Mouse (Mus musculus): ENCODE data around the gene Selenok. TPM values are rescaled to one million over a fixed set of nuclear protein-coding genes. Genes with fewer than 3 reads are reported as not detected.

Selenok gene
- polyA plus RNA-seq, 1 experiment from 2014 or later: 239 TPM

DNA sequence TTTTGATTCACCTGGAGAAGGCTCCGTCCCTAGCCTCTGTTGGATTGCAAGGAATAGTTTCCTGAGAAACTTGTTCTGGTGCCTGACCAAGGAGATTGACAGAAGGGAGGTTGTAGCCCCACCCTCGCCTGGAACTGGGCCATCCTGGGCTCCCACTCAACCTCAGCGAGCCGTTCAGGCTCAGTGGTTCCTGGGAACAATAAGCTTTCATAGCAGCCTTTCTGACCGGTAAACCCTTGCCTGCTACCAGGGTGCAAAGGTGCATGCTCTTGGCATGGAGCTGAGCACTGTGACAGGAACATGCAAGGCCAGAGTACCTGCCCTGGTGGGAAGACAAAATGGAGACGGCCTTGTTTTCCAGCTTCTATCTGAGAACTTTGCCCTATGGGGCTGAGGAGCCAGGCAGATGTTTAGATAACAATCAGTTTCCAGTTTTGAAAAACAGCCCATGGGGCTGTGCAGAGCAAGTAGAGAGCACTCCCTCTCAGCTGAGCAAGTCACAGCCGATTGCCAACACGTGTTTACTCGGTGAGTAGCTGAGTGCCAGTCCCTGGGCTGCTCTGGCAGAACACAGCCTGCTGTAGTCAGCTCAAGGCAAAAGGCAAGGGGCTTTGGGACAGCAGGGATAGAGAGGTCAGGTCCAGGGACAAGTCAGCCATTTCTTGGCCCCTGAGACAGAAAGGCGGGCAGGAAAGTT, 41.9 kb downstream of the Selenok start:
- ATAC-seq: peak; percentile 56
- peak overlapping the region; percentile 42; the same call in 1 of the 2 replicates for H3K9ac ChIP-seq (ENCODE audit: low read depth, low read length)

DNA sequence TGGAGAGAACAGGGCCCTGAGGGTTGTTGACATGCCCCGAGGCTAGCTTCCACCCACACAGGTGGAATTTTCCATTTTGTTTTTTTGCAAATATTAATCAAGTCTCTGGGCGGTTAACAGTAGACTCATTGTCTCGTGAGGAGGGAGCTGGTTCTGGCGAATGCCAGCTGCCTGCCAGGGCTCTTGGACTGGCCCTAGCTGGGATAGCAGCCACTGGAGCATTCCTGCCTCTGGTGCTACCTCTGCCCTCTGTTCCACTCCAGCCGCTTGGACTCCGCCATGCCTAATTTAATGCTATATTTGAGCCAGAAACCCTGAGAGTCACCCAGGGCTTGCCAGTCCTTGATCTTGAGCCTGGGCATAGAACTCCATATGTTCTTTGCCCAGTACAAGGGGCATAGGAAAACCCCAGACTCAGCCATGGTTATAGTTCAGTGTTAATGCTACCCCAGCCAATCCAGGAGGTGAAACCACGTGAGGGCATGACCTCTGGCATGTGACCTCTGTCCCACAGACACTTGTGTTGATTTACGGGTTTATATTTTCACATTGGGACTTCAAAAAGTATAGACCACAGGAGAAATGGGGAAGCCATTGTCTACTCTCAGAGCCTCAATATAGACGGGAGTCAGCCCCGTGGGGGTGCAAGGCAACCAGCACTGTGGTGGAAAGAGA, 43.9 kb downstream of the Selenok start:
- H3K36me3 ChIP-seq (ENCODE audit: control insufficient read depth, insufficient read depth, low read length): no peaks in the 10 kb centered on the region
- ATAC-seq: no peak
- 78% methylated on average over 10 of the region's 10 CpGs for whole genome bisulfite sequencing
- peaks cover 17% of the 10 kb centered on the region for H3K4me1 ChIP-seq (ENCODE audit: control insufficient read depth, insufficient read depth, low read length)
- H3K4me3 ChIP-seq (ENCODE audit: low read length): no peak overlapping the region
- no peak overlapping the region for H3K9ac ChIP-seq (ENCODE audit: low read depth, low read length)
- H3K27me3 ChIP-seq (replicated peaks; ENCODE audit: control insufficient read depth, insufficient read depth, low read length): peaks cover 5% of the 10 kb centered on the region; the same call in 1 of the 2 replicates
- H3K27ac ChIP-seq (ENCODE audit: low read length): no peak overlapping the region
- H3K4me2 ChIP-seq (ENCODE audit: low read depth, low read length): no peak overlapping the region
- no peaks in the 10 kb centered on the region for H3K9me3 ChIP-seq (ENCODE audit: control insufficient read depth, low read length)

More for the DNA sequence above, 41.9 kb downstream of the Selenok start:
- no peaks in the 10 kb centered on the region for H3K9me3 ChIP-seq (ENCODE audit: control insufficient read depth, low read length)
- peaks cover 5% of the 10 kb centered on the region; the same call in 1 of the 2 replicates for H3K27me3 ChIP-seq (replicated peaks; ENCODE audit: control insufficient read depth, insufficient read depth, low read length)
- no peak overlapping the region for H3K4me3 ChIP-seq (ENCODE audit: low read length)
- H3K4me1 ChIP-seq (ENCODE audit: control insufficient read depth, insufficient read depth, low read length): peaks cover 17% of the 10 kb centered on the region
- WGBS: 61% methylated on average over 10 of the region's 10 CpGs
- no peaks in the 10 kb centered on the region for H3K36me3 ChIP-seq (ENCODE audit: control insufficient read depth, insufficient read depth, low read length)
- H3K4me2 ChIP-seq (ENCODE audit: low read depth, low read length): peak overlapping the region; percentile 68
- 0 out of 2 replicates have a peak overlapping the region, but pooled peaks have one; percentile 13 for H3K27ac ChIP-seq (ENCODE audit: low read length)

DNA sequence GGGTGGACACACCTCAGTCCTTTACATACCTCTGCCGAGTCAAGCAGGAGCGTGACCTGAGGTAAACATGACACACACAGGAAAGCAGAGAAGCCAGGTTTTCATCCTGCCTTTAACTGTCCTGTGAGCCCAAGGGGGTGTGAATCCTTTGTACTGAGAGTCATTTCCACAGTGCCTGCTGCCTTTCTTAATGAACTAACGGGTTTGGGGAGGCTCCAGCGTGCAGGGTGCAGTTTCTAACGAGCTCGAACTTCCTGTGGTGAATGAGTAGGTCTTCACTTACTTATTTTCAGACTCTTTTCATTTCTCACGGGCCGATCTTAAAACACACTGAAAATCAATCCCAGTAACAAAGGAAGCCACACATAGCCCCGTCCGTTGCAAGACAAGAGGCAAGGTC, 46.4 kb downstream of the Selenok start:
- Histone ChIP-seq H3K4me1 (ENCODE audit: control insufficient read depth, insufficient read depth, low read length) (peaks cover 7% of the 10 kb centered on the region; the same call in 1 of the 2 replicates), H3K36me3 (ENCODE audit: control insufficient read depth, insufficient read depth, low read length) (no peaks in the 10 kb centered on the region), H3K9ac (ENCODE audit: low read depth, low read length) (no peak overlapping the region), H3K4me3 (ENCODE audit: low read length) (no peak overlapping the region), H3K4me2 (ENCODE audit: low read depth, low read length) (no peak overlapping the region), H3K9me3 (ENCODE audit: control insufficient read depth, low read length) (no peaks in the 10 kb centered on the region), H3K27me3 (replicated peaks; ENCODE audit: control insufficient read depth, insufficient read depth, low read length) (no peaks in the 10 kb centered on the region), H3K27ac (ENCODE audit: low read length) (no peak overlapping the region)
- ATAC-seq: no peak
- WGBS: 66% methylated on average over 10 of the region's 10 CpGs

DNA sequence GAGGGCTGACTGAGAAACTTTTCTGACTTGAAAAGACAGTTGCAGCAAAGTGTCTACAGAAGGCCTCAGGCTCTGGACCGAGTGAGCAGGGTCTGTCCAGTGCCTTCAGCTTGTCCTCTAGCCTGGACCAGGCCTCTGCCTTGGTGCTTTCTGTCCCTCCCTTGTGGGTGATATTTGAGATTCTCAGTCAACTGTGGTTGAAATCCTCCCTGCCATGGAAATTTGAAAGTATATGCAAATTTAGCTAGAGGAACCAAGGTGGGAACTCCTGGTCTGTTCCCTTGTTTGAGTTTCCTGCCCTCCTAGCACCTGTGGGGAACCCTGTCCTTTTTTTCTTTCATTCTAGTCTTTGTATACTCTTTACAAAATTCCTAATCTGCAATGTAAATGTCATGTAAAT, 46.9 kb downstream of the Selenok start:
- Histone ChIP-seq H3K4me3 (ENCODE audit: low read length) (no peak overlapping the region), H3K4me1 (ENCODE audit: control insufficient read depth, insufficient read depth, low read length) (peaks cover 4% of the 10 kb centered on the region; the same call in 1 of the 2 replicates), H3K27ac (ENCODE audit: low read length) (no peak overlapping the region), H3K4me2 (ENCODE audit: low read depth, low read length) (no peak overlapping the region), H3K27me3 (replicated peaks; ENCODE audit: control insufficient read depth, insufficient read depth, low read length) (no peaks in the 10 kb centered on the region), H3K9ac (ENCODE audit: low read depth, low read length) (no peak overlapping the region), H3K9me3 (ENCODE audit: control insufficient read depth, low read length) (no peaks in the 10 kb centered on the region), H3K36me3 (ENCODE audit: control insufficient read depth, insufficient read depth, low read length) (no peaks in the 10 kb centered on the region)
- 68% methylated on average over 1 of the region's 1 CpGs for WGBS
- no peak for ATAC-seq

DNA sequence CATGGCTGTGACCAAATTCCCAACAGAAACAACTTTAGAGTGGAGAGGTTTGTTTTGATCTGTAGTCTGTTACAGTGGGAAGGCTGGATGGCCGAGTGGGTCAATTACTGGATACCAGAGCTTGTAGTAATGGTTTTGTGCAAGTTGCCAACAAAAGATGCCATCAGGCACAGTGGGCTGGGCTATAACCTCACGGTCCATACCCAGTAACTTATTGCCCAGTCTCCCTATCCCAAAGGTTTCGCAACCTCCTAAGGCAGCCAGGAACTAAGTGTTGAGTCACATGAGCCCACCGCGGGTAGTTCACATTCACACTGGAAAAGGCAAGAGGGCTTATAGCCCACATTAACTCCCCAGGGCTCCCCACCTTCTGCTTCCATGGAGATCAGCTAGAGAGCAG, 48.6 kb downstream of the Selenok start:
- Histone ChIP-seq H3K27ac (ENCODE audit: low read length) (no peak overlapping the region), H3K4me3 (ENCODE audit: low read length) (no peak overlapping the region), H3K9ac (ENCODE audit: low read depth, low read length) (no peak overlapping the region), H3K9me3 (ENCODE audit: control insufficient read depth, low read length) (no peaks in the 10 kb centered on the region), H3K4me1 (ENCODE audit: control insufficient read depth, insufficient read depth, low read length) (no peaks in the 10 kb centered on the region), H3K27me3 (replicated peaks; ENCODE audit: control insufficient read depth, insufficient read depth, low read length) (no peaks in the 10 kb centered on the region), H3K36me3 (ENCODE audit: control insufficient read depth, insufficient read depth, low read length) (no peaks in the 10 kb centered on the region), H3K4me2 (ENCODE audit: low read depth, low read length) (no peak overlapping the region)
- WGBS: 84% methylated on average over 5 of the region's 5 CpGs
- ATAC-seq: no peak

DNA sequence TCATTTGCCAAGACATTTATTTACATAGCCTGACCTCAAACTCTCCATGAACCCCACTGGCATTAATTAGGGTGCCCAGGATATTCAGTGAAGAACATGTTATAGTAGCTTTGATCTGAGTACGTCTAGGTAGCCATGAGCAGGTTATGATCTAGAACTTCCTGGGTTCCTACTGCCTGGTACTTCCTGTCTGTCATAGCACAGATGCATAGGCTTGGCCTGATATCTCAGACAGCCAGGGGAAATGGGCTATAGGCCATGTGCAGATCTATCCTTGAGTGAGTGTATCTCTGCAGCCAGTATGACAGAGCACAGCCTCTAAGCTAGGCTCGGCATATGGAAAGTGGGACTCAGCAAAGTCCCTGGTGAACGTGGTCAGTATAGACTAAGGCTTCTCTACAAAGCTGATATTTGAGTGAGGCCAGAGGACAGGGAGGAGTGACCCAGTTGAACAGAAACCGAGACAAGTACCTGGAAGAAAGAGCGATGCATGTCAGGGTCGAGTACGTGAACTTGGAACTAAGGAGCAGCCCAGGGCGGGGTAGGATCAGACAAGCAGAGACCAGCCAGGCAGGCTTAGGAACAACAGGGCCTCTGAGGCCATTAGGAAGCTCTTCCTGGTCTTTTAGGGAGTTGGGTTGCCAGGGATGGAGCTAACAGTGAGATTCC, 49.8 kb downstream of the Selenok start:
- Histone ChIP-seq H3K4me1 (ENCODE audit: control insufficient read depth, insufficient read depth, low read length) (no peaks in the 10 kb centered on the region), H3K9ac (ENCODE audit: low read depth, low read length) (no peak overlapping the region), H3K36me3 (ENCODE audit: control insufficient read depth, insufficient read depth, low read length) (no peaks in the 10 kb centered on the region), H3K4me2 (ENCODE audit: low read depth, low read length) (no peak overlapping the region), H3K27me3 (replicated peaks; ENCODE audit: control insufficient read depth, insufficient read depth, low read length) (no peaks in the 10 kb centered on the region), H3K27ac (ENCODE audit: low read length) (0 out of 2 replicates have a peak overlapping the region, but pooled peaks have one; percentile 26), H3K9me3 (ENCODE audit: control insufficient read depth, low read length) (no peaks in the 10 kb centered on the region), H3K4me3 (ENCODE audit: low read length) (no peak overlapping the region)
- ATAC-seq: peak; percentile 80
- WGBS: 77% methylated on average over 8 of the region's 8 CpGs

DNA sequence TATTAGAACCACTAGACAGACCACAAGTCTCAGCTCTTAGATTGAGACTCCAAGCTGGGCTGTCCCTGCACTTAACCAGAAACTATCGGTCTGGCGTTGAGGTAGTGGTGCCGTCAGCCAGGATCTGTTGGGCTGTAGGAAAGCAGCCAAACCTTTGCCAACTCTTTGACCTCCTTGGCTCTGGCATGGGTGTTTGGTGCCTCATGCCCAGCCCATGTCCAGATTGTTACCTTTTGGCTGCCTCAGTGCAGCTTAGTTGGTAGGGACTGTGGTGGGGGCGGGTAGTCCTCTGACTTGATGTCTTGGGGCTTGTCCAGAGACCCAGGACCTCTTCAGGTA, 50.3 kb downstream of the Selenok start:
- no peaks in the 10 kb centered on the region for H3K9me3 ChIP-seq (ENCODE audit: control insufficient read depth, low read length)
- no peak for ATAC-seq
- H3K4me2 ChIP-seq (ENCODE audit: low read depth, low read length): no peak overlapping the region
- no peak overlapping the region for H3K9ac ChIP-seq (ENCODE audit: low read depth, low read length)
- H3K4me3 ChIP-seq (ENCODE audit: low read length): no peak overlapping the region
- H3K27ac ChIP-seq (ENCODE audit: low read length): no peak overlapping the region
- no peaks in the 10 kb centered on the region for H3K27me3 ChIP-seq (replicated peaks; ENCODE audit: control insufficient read depth, insufficient read depth, low read length)
- WGBS: 91% methylated on average over 4 of the region's 4 CpGs
- no peaks in the 10 kb centered on the region for H3K4me1 ChIP-seq (ENCODE audit: control insufficient read depth, insufficient read depth, low read length)
- no peaks in the 10 kb centered on the region for H3K36me3 ChIP-seq (ENCODE audit: control insufficient read depth, insufficient read depth, low read length)

DNA sequence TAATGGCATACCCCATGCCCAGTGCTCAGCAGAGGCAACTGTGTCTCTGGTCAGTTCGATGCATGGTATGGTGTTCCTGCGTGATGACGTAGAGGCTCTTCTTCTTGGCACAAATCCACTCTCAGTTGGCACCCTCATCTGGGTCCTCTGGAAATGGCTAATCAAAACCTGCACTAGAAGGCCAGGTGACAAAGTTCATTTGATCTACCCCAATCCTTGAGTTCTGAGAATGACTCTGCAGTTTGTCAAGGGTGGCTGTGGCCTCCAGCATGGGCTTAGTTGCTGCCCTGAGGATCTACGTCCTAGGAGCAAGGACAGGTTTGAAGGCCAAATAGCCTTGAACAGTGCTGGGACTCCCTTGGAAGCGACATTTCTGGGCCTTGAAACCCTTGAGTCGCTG, 50.7 kb downstream of the Selenok start:
- Histone ChIP-seq H3K9me3 (ENCODE audit: control insufficient read depth, low read length) (no peaks in the 10 kb centered on the region), H3K27me3 (replicated peaks; ENCODE audit: control insufficient read depth, insufficient read depth, low read length) (no peaks in the 10 kb centered on the region), H3K36me3 (ENCODE audit: control insufficient read depth, insufficient read depth, low read length) (no peaks in the 10 kb centered on the region), H3K27ac (ENCODE audit: low read length) (no peak overlapping the region), H3K4me3 (ENCODE audit: low read length) (no peak overlapping the region), H3K4me1 (ENCODE audit: control insufficient read depth, insufficient read depth, low read length) (no peaks in the 10 kb centered on the region), H3K9ac (ENCODE audit: low read depth, low read length) (no peak overlapping the region), H3K4me2 (ENCODE audit: low read depth, low read length) (no peak overlapping the region)
- WGBS: 89% methylated on average over 6 of the region's 6 CpGs
- no peak for ATAC-seq

DNA sequence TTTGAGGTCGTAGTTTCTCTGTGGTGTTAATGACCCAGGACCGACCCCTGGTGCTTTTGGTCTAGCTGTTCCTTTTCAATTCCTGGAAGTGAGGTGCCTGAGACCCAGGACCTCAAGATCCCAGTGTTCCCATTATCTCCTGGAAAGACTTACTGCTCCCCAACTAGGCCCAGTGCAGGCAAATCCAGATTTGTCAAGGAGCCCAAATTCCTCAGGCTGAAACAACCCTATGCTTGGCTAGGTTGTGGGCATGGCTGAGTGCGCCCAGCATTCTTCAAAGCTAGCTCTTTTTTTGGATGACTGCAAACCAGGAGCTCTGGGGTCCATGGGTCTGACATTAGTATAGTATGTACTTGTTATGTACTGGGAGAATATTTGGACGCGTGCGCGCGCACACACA, 51.3 kb downstream of the Selenok start:
- H3K27ac ChIP-seq (ENCODE audit: low read length): no peak overlapping the region
- ATAC-seq: no peak

More for the DNA sequence above, 51.3 kb downstream of the Selenok start:
- Histone ChIP-seq H3K4me1 (ENCODE audit: control insufficient read depth, insufficient read depth, low read length) (no peaks in the 10 kb centered on the region), H3K9ac (ENCODE audit: low read depth, low read length) (no peak overlapping the region), H3K4me2 (ENCODE audit: low read depth, low read length) (no peak overlapping the region), H3K27me3 (replicated peaks; ENCODE audit: control insufficient read depth, insufficient read depth, low read length) (no peaks in the 10 kb centered on the region), H3K4me3 (ENCODE audit: low read length) (no peak overlapping the region), H3K36me3 (ENCODE audit: control insufficient read depth, insufficient read depth, low read length) (no peaks in the 10 kb centered on the region), H3K9me3 (ENCODE audit: control insufficient read depth, low read length) (no peaks in the 10 kb centered on the region)
- WGBS: 92% methylated on average over 8 of the region's 8 CpGs

Measured in intestine, embryonic 16.5 days (tissue).